Mouse (Mus musculus) spleen, adult 18-20 months (tissue): Measurements from ENCODE around the gene Dnajc1.

Experiments
- DNase-seq, 2 experiments: peaks; one replicate each; pipeline ENCODE4 v3.0.0; 2022; ENCODE audit warnings: mixed read lengths in 2 of 2

The Dnajc1 gene

DNA sequence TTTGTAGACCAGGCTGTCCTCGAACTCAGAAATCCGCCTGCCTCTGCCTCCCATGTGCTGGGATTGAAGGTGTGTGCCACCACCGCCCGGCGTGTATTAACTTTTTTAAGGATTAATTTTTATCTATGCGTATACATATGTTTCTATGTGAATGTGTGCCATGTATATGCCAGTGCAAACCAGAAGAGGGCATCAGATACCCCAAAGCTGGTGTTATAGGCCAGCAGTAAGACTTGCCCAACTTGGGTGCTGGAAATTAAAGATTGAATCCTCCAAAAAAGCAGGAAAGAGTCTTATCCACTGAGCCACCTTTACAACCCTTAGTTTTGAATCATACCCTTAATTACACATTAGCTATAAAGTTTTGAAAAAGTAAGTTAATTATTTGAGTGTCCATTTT lies 107.5 kb downstream of the Dnajc1 start:
- DNase-seq = no peak

GRCm38 (mm10) chr2:18265736-18266135 lies 126.9 kb downstream of the Dnajc1 start:
- DNase-seq = no peak

DNA sequence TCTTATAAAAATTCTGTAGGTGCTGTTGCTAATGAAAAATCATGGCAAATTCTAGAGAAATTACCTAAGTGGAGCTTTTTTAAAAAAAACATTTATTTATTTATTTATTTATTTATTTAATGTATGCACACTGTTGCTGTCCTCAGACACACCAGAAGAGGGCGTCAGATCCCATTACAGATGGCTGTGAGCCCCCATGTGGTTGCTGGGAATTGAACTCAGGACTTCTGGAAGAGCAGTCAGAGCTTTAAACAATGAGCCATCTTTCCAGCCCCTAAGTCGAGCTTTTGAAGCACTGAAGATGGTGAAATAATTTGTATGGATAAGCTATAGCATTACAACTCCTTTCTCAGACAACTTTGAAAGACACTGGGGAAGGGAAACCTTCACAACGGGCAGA lies 128.1 kb downstream of the Dnajc1 start:
- no peak for DNase-seq

- no peak for DNase-seq
Measured at GRCm38 (mm10) chr2:18262298-18262697, 130.3 kb downstream of the Dnajc1 start.

DNA sequence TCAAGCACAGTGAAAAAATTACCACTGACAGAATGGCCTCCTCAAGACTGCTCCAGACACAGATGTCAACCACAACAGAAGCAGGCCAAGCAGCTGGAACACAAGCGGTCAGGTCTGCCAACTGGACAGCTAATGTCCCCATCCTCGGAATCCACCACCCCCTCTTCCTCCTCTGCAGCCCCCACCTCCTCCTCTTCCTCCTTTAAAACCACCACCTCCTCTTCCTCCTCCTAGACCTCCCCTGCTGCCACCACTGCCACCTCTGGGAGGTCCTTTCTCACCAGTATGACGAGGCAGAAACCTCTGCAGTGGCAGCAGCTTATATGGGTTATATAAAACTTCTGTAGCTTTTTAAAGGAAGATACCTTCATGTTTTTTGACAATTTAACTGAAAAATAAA lies 143.4 kb downstream of the Dnajc1 start:
- no peak for DNase-seq

- DNase-seq = no peak
Measured at GRCm38 (mm10) chr2:18235524-18235923, 157.1 kb downstream of the Dnajc1 start.

DNA sequence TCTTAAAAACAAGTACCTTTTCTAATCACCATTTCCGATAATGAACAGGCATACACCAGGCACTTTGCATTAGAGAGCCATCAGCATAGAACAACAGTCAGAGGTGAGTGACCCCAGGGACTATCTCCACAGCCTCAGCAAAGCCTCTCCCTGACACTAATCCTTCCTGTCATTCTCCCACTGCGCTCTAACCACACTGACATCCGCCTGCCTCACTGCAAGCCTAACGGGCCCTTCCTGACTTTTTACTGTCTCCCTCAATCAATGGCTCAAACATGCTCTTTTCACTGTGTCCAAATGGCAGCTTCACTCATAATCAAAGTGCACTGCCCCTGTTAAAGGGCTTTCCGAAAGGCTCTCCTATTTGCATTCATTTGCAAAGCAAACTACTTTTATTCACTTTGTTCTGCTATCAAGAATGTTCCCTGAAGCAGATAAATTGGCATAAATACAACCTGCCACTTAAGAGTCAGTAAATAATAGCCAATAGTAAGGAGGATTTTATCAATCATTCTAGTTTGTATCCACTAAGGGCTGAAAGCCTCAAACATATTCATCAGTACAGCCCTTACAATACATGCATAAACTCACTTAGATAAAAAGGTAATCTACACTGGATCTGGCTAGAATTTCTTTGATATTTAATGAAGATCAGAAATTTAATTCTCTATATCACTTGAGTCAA lies 159.6 kb downstream of the Dnajc1 start:
- DNase-seq = no peak

DNA sequence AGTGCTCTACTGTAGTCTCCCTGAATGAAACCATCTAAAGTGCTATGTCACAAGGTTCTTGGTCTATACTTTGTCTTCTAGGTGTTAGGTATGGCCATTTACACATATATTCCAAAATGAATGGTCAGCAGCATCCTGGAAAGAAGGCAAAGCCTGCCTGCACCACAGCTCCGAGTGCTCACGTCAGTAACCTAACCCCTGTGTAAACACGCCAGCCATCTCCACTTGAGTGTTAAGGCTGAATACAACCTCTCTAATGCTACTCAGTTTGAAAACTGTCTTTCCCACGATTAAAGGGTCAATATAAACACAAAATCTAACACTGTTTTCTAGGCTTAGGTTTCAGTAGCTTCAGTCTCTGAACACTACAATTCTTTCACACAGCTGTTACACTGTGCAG lies 161.5 kb downstream of the Dnajc1 start:
- no peak for DNase-seq

- no peak for DNase-seq
Measured at GRCm38 (mm10) chr2:18229279-18229678, 163.4 kb downstream of the Dnajc1 start.

DNA sequence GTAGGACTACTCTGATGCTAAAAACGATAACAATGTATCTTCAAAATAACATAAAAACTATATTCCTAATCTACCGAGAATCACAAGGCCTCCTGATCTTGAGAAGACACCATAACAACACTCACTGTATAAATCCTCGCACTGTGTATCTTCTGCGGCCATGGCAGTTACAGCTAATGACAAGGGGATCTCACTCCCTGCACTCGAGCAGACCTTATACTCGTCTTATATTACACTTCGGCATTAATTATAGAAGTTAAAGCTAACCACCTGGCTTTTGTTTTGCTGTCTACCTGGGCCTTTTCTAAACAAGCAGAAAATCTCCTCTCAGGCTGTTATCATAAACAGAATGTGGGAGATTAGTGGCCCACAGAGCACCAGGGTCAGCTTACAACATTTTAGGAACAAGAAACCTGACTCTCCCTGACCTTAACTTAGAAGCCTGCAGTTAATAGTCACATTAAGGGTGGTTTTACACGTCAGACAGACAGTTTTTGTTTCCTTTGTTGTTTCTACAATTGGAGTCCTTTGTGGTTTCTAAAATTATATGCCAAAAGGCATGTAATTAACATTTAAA lies 164.1 kb downstream of the Dnajc1 start:
- DNase-seq = no peak

GRCm38 (mm10) chr2:18219569-18219968 lies 173.1 kb downstream of the Dnajc1 start:
- no peak for DNase-seq

DNA sequence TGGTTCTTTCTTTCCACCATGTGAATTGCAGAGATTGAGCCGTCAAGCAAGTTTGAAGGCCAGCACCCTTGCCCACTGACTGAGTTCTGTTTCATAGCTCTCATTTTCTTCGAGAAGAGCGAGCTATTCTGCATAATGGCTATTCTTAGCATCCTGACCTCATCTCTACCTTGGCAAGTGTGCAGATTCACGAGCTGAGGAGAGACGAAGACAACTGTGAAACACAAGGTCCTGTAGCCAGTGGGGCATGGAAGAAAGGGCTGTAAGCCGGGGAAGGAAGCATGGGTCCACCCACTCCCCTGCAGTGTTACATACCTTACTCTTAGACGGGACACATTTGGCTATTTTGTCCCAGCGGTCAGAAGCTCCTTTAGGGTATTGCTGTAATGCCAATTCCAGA lies 173.5 kb downstream of the Dnajc1 start:
- DNase-seq = no peak

DNA sequence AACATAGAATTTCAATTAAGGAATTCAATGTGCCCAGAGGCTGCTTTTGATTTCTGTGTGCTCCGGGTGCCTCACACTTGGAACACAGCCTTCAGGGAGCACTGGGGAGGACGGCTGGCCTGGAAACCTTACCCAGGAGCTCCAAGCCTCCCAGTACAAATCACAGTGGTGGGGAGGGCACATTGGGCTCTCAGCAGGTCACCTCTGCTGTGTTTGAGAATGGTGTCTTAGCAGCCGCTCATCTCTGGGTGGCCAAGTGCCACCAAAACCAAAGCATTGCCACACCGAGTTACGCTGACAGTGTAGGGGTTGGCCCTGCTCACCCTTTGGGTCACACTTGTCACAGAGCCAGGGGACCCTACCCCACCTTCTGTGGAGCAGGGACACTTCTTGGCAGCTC lies 174.1 kb downstream of the Dnajc1 start:
- DNase-seq = no peak

GRCm38 (mm10) chr2:18217867-18218266 lies 174.8 kb downstream of the Dnajc1 start:
- DNase-seq = no peak

- DNase-seq = no peak
Measured at GRCm38 (mm10) chr2:18214031-18214430, 178.6 kb downstream of the Dnajc1 start.

- DNase-seq = no peak
Measured at GRCm38 (mm10) chr2:18209948-18210347, 182.7 kb downstream of the Dnajc1 start.

DNA sequence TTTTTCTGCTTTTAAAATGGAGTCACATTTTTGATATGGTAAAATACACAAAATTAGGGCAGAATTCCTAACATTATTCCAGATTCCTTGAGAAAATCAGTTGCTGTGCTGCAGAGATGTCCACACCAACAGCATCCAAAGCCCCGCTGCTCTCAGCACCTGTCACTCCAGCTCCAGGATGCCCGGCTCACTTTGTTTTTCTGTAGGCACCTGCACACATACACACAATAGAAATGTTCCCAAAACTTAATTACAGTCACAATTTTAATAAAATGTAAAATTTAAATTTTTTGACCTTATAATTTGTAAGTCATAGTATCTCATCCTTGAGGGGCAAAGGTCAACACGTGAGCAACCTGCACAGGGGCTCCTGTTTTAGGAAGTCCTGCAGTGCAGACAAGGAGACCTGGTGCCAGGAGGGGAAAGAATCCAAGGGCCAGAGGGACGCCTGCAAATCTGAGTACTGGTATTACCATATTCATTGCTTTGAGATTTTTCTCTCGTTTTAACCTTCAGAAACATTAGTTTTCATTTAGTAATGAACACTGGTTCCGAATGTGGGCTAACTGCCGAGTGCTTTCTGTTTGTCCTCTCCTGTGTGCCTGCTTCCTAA lies 183.3 kb downstream of the Dnajc1 start:
- no peak for DNase-seq

DNA sequence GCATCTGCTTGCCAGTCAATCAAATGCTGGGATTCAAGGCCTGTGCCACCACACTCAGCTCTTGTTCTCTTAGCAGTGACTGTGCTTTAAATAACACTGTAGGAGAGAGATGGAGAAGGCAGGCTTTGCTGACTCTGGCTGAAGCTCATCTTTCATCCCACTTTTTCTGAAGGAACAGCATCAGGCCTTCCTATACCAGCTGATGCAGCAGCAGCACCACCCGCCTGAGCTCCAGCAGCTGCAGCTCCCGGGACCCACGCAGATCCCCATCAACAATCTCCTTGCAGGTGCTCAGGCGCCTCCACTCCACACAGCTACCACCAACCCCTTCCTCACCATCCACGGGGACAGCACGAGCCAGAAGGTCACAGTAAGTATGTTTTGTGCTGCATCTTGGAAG lies 184.1 kb downstream of the Dnajc1 start:
- no peak for DNase-seq

DNA sequence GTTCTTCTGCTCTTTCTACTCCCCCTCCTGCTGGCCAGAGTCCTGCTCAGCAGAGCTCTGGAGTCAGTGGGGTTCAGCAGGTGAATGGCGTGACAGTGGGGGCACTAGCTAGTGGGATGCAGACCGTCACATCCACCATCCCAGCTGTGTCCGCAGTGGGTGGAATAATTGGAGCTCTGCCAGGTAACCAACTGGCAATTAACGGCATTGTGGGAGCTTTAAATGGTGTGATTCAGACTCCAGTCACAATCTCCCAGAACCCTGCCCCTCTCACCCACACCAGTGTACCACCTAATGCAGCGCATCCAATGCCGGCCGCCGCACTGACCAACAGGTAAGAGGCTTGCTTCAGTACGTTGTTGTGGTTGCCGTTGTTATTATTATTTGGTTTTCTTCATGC lies 185.8 kb downstream of the Dnajc1 start:
- DNase-seq = no peak

DNA sequence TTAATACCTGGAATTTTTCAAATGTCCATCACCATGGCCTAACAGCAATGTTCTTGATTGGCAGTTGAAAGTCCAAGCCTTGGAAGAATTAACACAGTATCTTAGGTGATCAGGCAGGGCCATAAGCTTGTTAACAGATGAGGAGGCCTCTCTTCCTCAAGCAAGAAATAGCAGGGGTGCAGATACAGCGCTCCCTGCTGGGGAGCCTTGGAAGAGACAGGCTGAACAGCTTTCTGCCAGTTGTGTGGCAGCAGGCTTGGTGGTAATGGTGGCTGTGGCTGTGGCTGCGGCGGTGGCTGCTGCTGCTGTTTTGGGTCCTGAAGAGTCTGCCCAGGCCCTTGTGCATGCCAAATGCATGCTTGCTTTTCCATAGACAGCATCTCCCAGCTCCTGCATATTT lies 187.5 kb downstream of the Dnajc1 start:
- DNase-seq = peak; percentile 50 to 64

GRCm38 (mm10) chr2:18202923-18203322 lies 189.7 kb downstream of the Dnajc1 start:
- DNase-seq = no peak

DNA sequence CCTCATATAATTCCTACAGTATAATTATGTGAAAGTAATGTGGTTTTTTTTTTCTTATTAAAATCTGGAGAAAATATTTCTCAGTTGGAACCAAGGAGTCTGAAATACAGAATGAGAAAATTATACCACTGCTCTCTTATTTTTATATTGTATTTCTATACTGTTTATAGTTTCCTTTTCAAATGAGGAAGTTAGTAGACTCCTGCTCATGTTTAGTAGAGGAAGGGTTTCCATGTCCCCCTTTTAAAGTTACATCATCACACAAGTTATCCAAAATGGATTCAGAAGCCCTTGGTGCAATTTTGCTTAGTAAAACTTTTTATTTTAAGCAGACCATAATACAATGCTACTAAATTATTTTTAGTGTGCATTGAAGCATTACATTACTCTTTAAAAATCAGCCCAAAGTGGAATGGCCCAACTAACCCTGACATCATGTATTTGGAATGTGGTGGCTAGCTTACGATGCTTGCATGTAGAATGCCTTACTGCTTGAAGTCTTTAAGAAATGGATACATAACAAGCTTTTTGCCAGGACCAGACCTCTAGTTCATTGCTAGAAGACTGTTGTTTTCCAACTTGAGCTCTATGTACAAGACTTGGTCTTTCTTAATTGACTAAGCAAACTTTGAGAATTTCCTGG lies 190.7 kb downstream of the Dnajc1 start:
- no peak for DNase-seq

- no peak for DNase-seq
Measured at GRCm38 (mm10) chr2:18195691-18196396, 196.8 kb downstream of the Dnajc1 start.
